Mouse (Mus musculus) thymus, adult 2 months (tissue): ENCODE data around the gene Dnpep.

Source experiments
- CTCF ChIP-seq: fragments of 200-500 bp; IDR thresholded peaks from 2 replicates; pipeline ENCODE4 v1.5.1; 2012; ENCODE audit warnings: mild to moderate bottlenecking, control low read depth, low read length, moderate library complexity, borderline replicate concordance; ENCODE audit not compliant: control insufficient read depth, poor library complexity, insufficient read depth; ENCODE audit errors: extremely low read depth
- POLR2A ChIP-seq: fragments of 200-500 bp; IDR thresholded peaks from 2 replicates; pipeline ENCODE4 v1.6.1; 2012; ENCODE audit warnings: mild to moderate bottlenecking, low read length, control low read depth, moderate library complexity; ENCODE audit not compliant: control insufficient read depth, poor library complexity, insufficient read depth; ENCODE audit errors: extremely low read depth

- TF ChIP-seq CTCF (no peak), POLR2A (no peak)
Measured at GRCm38 (mm10) chr1:75363868-75364267, 46.1 kb upstream of the Dnpep start.
